Mouse (Mus musculus): ENCODE measurements around the gene Tmem131. TPM values are rescaled to one million over a fixed set of nuclear protein-coding genes. Genes with fewer than 3 reads are reported as not detected.
"Not testable (repeated sequence)": the region's sequence is repeated elsewhere in the genome, so short reads cannot be mapped to it uniquely, and the experiment has no call there.

Gene Tmem131
- polyA plus RNA-seq, 1 experiment from 2014 or later: 14.7 TPM

- H3K4me1 ChIP-seq: peaks cover 15% of the 10 kb centered on the region; the same call in 1 of the 2 replicates
- no peaks in the 10 kb centered on the region for H3K36me3 ChIP-seq
- no peak for ATAC-seq (ENCODE audit: insufficient number of reproducible peaks, low FRiP score, low TSS enrichment, low read depth)
- H3K4me3 ChIP-seq (replicated peaks): no peak overlapping the region
- no peaks in the 10 kb centered on the region for H3K9me3 ChIP-seq (replicated peaks)
- H3K9ac ChIP-seq: no peak overlapping the region
- no peak overlapping the region for H3K27ac ChIP-seq (replicated peaks)
- no peak overlapping the region for H3K4me2 ChIP-seq (replicated peaks)
- WGBS: 89% methylated on average over 2 of the region's 2 CpGs
- H3K27me3 ChIP-seq: no peaks in the 10 kb centered on the region
These were observed 43.8 kb downstream of the Tmem131 start for GRCm38 (mm10) chr1:36899622-36900021.

- Histone ChIP-seq H3K27me3 (no peaks in the 10 kb centered on the region), H3K27ac (replicated peaks) (no peak overlapping the region), H3K36me3 (no peaks in the 10 kb centered on the region), H3K4me1 (peaks cover 2% of the 10 kb centered on the region; the same call in 1 of the 2 replicates), H3K4me3 (replicated peaks) (no peak overlapping the region), H3K9me3 (replicated peaks) (no peaks in the 10 kb centered on the region), H3K9ac (no peak overlapping the region), H3K4me2 (replicated peaks) (no peak overlapping the region)
- ATAC-seq (ENCODE audit: insufficient number of reproducible peaks, low FRiP score, low TSS enrichment, low read depth): no peak
- 68% methylated on average over 4 of the region's 4 CpGs for WGBS
These were observed 47.0 kb downstream of the Tmem131 start for GRCm38 (mm10) chr1:36896423-36896822.

- no peak overlapping the region for H3K4me2 ChIP-seq (replicated peaks)
- no peak overlapping the region for H3K9ac ChIP-seq
- no peaks in the 10 kb centered on the region for H3K27me3 ChIP-seq
- H3K4me3 ChIP-seq (replicated peaks): no peak overlapping the region
- H3K36me3 ChIP-seq: no peaks in the 10 kb centered on the region
- ATAC-seq (ENCODE audit: insufficient number of reproducible peaks, low FRiP score, low TSS enrichment, low read depth): no peak
- 71% methylated on average over 3 of the region's 3 CpGs for WGBS
- 0 out of 2 replicates have a peak, but pooled peaks cover 6% of the 10 kb centered on the region for H3K4me1 ChIP-seq
- H3K9me3 ChIP-seq (replicated peaks): no peaks in the 10 kb centered on the region
- H3K27ac ChIP-seq (replicated peaks): no peak overlapping the region
These were observed 48.0 kb downstream of the Tmem131 start for GRCm38 (mm10) chr1:36895452-36895851.

GRCm38 (mm10) chr1:36894136-36894535, 49.3 kb downstream of the Tmem131 start:
- H3K27ac ChIP-seq (replicated peaks): no peak overlapping the region
- H3K9me3 ChIP-seq (replicated peaks): no peaks in the 10 kb centered on the region
- no peaks in the 10 kb centered on the region for H3K36me3 ChIP-seq
- H3K4me3 ChIP-seq (replicated peaks): no peak overlapping the region
- H3K9ac ChIP-seq: no peak overlapping the region
- WGBS: 94% methylated on average over 3 of the region's 3 CpGs
- no peaks in the 10 kb centered on the region for H3K27me3 ChIP-seq
- H3K4me2 ChIP-seq (replicated peaks): no peak overlapping the region
- ATAC-seq (ENCODE audit: insufficient number of reproducible peaks, low FRiP score, low TSS enrichment, low read depth): no peak
- H3K4me1 ChIP-seq: 0 out of 2 replicates have a peak, but pooled peaks cover 6% of the 10 kb centered on the region

DNA sequence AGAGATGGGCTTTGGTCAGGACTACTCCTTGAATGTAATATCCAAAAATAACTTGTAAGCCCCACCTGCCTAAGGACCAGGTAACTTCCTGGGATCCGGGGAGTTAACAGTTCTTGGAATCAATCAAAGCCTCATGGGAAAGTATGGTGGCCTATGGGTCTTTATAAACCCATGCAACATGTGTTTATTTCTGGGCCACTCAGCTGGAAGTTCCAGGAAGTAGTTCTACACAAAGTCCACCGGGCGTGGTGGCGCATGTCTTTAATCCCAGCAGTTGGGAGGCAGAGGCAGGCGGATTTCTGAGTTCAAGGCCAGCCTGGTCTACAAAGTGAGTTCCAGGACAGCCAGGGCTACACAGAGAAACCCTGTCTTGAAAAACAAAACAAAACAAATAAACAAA, 49.7 kb downstream of the Tmem131 start:
- H3K27me3 ChIP-seq; H3K4me2 ChIP-seq (replicated peaks); H3K4me1 ChIP-seq; H3K36me3 ChIP-seq; H3K9ac ChIP-seq; H3K4me3 ChIP-seq (replicated peaks); H3K9me3 ChIP-seq (replicated peaks); ATAC-seq (ENCODE audit: insufficient number of reproducible peaks, low FRiP score, low TSS enrichment, low read depth); H3K27ac ChIP-seq (replicated peaks): not testable (repeated sequence)
- 89% methylated on average over 5 of the region's 5 CpGs for WGBS

DNA sequence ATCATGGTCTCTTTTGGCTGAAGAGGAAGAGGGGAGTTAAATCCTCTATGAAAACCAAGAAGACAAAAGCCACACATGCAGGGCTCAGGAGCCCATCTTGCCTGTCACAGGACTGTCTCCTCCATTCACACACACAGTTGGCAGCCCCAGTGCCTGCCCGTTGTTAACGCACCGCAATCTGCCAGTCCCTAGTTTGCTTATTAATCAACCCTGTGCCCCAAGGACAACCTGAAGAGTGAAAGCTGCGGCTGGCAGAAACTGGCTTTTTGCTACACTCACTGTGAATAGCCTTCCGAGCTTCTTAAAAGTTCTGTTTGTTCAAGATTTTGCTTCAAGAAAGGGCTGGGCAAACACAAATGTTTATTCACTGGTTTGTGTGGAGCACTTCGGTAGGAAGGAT, 50.3 kb downstream of the Tmem131 start:
- 89% methylated on average over 6 of the region's 6 CpGs for WGBS
- Histone ChIP-seq H3K36me3 (peaks cover under 1% of the 10 kb centered on the region; the same call in 1 of the 2 replicates), H3K4me1 (0 out of 2 replicates have a peak, but pooled peaks cover 6% of the 10 kb centered on the region), H3K9ac (no peak overlapping the region), H3K27me3 (no peaks in the 10 kb centered on the region), H3K27ac (replicated peaks) (no peak overlapping the region), H3K4me2 (replicated peaks) (no peak overlapping the region), H3K9me3 (replicated peaks) (no peaks in the 10 kb centered on the region), H3K4me3 (replicated peaks) (no peak overlapping the region)
- ATAC-seq (ENCODE audit: insufficient number of reproducible peaks, low FRiP score, low TSS enrichment, low read depth): no peak

DNA sequence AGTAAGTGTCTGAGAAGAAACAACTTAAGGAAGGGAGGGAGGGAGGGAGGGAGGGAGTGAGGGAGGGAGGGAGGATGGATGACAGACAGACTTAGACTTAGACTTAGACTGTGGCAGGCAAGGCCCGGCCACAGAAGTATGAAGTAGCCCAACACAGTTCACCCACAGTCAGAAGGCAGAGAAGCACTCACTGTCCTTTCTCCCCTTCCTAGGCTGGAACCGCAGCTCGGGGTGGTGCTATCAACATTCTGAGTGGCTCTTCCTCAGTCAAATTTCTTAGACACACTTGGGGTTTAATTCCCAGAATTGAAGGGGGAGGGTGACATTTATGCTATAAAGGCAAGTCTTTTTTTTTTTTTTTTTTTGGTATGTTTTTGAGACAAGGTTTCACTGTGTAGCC, 51.0 kb downstream of the Tmem131 start:
- Histone ChIP-seq H3K9ac (no peak overlapping the region), H3K36me3 (peaks cover 4% of the 10 kb centered on the region; the same call in 1 of the 2 replicates), H3K4me1 (0 out of 2 replicates have a peak, but pooled peaks cover 6% of the 10 kb centered on the region), H3K27ac (replicated peaks) (no peak overlapping the region), H3K9me3 (replicated peaks) (no peaks in the 10 kb centered on the region), H3K4me2 (replicated peaks) (no peak overlapping the region), H3K4me3 (replicated peaks) (no peak overlapping the region), H3K27me3 (no peaks in the 10 kb centered on the region)
- no peak for ATAC-seq (ENCODE audit: insufficient number of reproducible peaks, low FRiP score, low TSS enrichment, low read depth)
- WGBS: 76% methylated on average over 3 of the region's 3 CpGs

- WGBS: 76% methylated on average over 5 of the region's 5 CpGs
These were observed 54.5 kb downstream of the Tmem131 start for GRCm38 (mm10) chr1:36889016-36889415.

GRCm38 (mm10) chr1:36887172-36887571, 56.3 kb downstream of the Tmem131 start:
- 89% methylated on average over 3 of the region's 3 CpGs for WGBS
- Histone ChIP-seq H3K4me1 (peaks cover 15% of the 10 kb centered on the region; the same call in 1 of the 2 replicates), H3K9me3 (replicated peaks) (no peaks in the 10 kb centered on the region), H3K36me3 (peaks cover 15% of the 10 kb centered on the region; the same call in 1 of the 2 replicates), H3K4me2 (replicated peaks) (no peak overlapping the region), H3K4me3 (replicated peaks) (no peak overlapping the region), H3K27ac (replicated peaks) (no peak overlapping the region), H3K27me3 (no peaks in the 10 kb centered on the region), H3K9ac (no peak overlapping the region)
- no peak for ATAC-seq (ENCODE audit: insufficient number of reproducible peaks, low FRiP score, low TSS enrichment, low read depth)

More at GRCm38 (mm10) chr1:36889016-36889415, 54.5 kb downstream of the Tmem131 start:
- Histone ChIP-seq H3K9me3 (replicated peaks) (no peaks in the 10 kb centered on the region), H3K4me1 (peaks cover 11% of the 10 kb centered on the region; the same call in 1 of the 2 replicates), H3K36me3 (peaks cover 15% of the 10 kb centered on the region; the same call in 1 of the 2 replicates), H3K4me2 (replicated peaks) (no peak overlapping the region), H3K9ac (no peak overlapping the region), H3K27ac (replicated peaks) (no peak overlapping the region; the same call in 1 of the 2 replicates), H3K4me3 (replicated peaks) (no peak overlapping the region), H3K27me3 (no peaks in the 10 kb centered on the region)
- no peak for ATAC-seq (ENCODE audit: insufficient number of reproducible peaks, low FRiP score, low TSS enrichment, low read depth)

GRCm38 (mm10) chr1:36886489-36886888, 57.0 kb downstream of the Tmem131 start:
- no peak overlapping the region for H3K9ac ChIP-seq
- ATAC-seq (ENCODE audit: insufficient number of reproducible peaks, low FRiP score, low TSS enrichment, low read depth): no peak
- no peak overlapping the region for H3K4me3 ChIP-seq (replicated peaks)
- H3K4me2 ChIP-seq (replicated peaks): no peak overlapping the region
- H3K27ac ChIP-seq (replicated peaks): no peak overlapping the region
- no peaks in the 10 kb centered on the region for H3K27me3 ChIP-seq
- WGBS: 84% methylated on average over 4 of the region's 4 CpGs
- peaks cover 15% of the 10 kb centered on the region; the same call in 1 of the 2 replicates for H3K4me1 ChIP-seq
- H3K36me3 ChIP-seq: peaks cover 15% of the 10 kb centered on the region; the same call in 1 of the 2 replicates
- H3K9me3 ChIP-seq (replicated peaks): no peaks in the 10 kb centered on the region

GRCm38 (mm10) chr1:36884536-36884935, 58.9 kb downstream of the Tmem131 start:
- WGBS: 70% methylated on average over 3 of the region's 3 CpGs
- no peak overlapping the region for H3K9ac ChIP-seq
- H3K27ac ChIP-seq (replicated peaks): no peak overlapping the region
- no peak for ATAC-seq (ENCODE audit: insufficient number of reproducible peaks, low FRiP score, low TSS enrichment, low read depth)
- H3K4me2 ChIP-seq (replicated peaks): no peak overlapping the region
- no peaks in the 10 kb centered on the region for H3K27me3 ChIP-seq
- H3K4me3 ChIP-seq (replicated peaks): no peak overlapping the region
- peaks cover 8% of the 10 kb centered on the region; the same call in 1 of the 2 replicates for H3K4me1 ChIP-seq
- H3K9me3 ChIP-seq (replicated peaks): no peaks in the 10 kb centered on the region
- H3K36me3 ChIP-seq: peaks cover 21% of the 10 kb centered on the region; the same call in 1 of the 2 replicates

DNA sequence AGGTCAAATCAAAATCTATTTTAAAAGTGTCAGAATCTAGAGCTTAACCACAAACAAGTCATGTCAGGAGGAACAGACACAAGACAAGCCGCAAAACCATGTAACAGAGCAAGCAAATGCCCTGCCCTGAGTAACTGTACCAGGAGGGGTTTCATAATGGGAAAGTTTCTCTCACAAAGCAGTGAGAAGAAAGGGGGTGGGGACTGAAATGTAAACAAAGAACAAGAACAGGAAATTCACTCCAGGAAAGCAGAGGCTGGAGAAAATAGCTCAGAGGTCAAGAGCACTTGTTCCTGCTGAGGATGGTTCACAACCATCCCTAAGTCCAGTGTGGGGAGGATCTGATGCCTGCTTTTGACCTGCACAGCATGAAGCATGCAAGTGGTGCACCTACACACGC, 59.7 kb downstream of the Tmem131 start:
- Histone ChIP-seq H3K27me3 (no peaks in the 10 kb centered on the region), H3K4me3 (replicated peaks) (no peak overlapping the region), H3K9ac (no peak overlapping the region), H3K27ac (replicated peaks) (no peak overlapping the region), H3K36me3 (peaks cover 21% of the 10 kb centered on the region; the same call in 1 of the 2 replicates), H3K9me3 (replicated peaks) (no peaks in the 10 kb centered on the region), H3K4me1 (peaks cover 8% of the 10 kb centered on the region; the same call in 1 of the 2 replicates), H3K4me2 (replicated peaks) (no peak overlapping the region)
- WGBS: 64% methylated on average over 2 of the region's 2 CpGs
- ATAC-seq (ENCODE audit: insufficient number of reproducible peaks, low FRiP score, low TSS enrichment, low read depth): no peak

All from embryonic facial prominence, embryonic 15.5 days (tissue).